Mouse (Mus musculus): ENCODE results near the gene Zfp341.

Zfp341 gene

GRCm38 (mm10) chr2:154613118-154614115 lies at the start of gene Zfp341, which contains the start of gene 4930519P11Rik:
TSS of gene Zfp341 (plus strand) at chr2:154613297.
TSS of gene 4930519P11Rik (minus strand) at chr2:154613437.
- DNase-seq (ENCODE audit: low read depth): peak; percentile 95

DNA sequence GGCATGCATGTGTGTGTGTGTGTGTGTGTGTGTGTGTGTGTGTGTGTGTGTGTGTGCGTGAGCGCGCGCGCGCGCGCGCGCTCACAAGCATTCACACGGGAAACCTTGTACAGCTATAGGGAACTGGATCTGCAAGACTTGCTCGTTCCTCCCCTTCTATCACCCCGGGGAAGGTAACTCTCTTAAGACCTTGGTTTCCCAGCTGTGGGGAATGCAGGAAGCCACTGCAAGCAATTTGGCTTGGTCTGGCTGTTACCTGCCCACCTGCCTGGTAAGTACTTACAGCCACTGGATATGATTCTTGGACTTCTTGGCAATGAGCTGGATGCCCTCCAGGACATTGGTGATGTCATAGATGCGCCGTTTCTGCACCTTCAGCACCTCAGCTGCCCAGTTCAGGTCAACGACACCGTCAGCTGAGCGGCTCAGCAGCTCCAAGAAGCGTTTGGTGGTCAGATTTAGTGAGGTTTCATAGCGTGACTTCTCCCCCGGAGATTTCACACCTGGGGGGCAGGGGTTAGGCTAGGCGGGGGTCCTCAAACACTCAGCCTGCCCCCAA lies 49.4 kb upstream of the Zfp341 start:
- no peak for DNase-seq (ENCODE audit: low read depth)

DNA sequence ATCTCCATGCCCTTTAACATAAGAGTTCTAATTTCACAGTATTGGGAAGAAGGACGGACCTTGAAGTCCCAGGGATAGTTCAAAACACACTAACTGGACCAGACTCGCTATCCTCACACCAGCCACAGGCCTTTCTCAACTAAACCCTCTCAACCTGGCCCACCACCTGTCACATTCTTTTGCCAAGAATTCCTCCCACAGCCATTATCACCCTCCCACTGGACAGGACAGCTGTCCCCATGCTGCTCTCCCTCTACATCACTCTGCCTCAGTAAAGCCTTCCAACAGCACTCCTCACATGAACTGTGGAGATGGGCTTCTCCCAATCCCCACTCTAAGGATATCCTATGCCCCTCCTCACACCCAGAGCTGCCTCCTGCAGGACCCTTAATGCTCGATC lies 47.5 kb upstream of the Zfp341 start:
- DNase-seq (ENCODE audit: low read depth): no peak

DNA sequence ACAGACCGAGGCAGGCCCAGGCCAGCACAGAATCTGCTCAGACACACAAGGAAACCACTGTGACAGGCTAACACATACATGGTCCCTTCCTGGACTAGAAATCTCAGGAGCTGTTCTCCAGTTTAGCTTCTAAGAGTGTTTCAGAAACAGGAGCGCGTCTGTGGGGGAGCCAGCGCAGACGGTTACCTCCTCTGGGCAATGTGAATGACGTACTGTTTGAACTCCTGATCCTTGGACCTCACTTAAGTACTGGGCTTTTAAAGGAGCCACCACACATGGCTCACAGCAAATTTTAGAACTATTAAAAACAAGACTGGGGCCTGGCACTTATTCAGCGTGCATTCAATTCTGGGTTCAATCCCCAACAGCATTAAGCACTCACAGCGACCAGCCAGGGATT lies 46.5 kb upstream of the Zfp341 start:
- no peak for DNase-seq (ENCODE audit: low read depth)

GRCm38 (mm10) chr2:154567766-154568165 lies 45.3 kb upstream of the Zfp341 start:
- no peak for DNase-seq (ENCODE audit: low read depth)

DNA sequence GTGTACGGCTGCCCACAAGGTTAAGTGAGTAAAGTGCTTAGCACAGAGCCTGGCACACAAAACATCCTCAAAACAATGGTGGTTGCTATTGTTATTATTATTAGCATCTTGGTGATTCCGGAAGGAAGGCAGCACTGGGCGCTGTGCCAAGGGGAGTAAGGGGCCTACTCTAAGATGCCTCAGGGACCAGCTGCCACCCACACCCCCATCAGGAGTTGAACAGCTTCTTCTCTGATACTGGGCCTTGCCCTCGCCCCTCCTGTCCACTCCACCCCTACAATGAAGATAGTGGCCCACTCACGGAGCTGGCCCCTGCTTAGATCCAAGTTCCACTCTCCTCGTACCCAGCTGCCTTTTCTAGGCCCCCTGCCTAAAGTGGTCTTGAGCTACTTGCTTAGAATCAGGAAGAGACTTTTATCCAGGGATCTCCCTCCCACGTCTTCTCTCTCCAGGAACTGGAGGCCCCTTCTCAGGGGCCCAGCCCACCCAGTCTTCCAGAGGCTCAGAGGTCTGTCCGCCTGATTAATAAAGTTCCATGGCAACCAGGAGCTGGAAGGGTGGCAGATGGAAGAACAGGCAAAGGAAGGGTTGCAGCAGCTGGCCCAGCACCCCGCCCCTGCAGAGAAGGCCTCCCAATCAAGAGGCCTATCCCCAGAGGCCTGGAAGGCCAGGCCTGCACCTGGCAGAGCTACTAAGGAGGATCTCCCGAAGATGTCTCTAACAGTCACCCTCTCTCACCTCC lies 44.6 kb upstream of the Zfp341 start:
- peak; percentile 60 for DNase-seq (ENCODE audit: low read depth)

- peak; percentile 87 for DNase-seq (ENCODE audit: low read depth)
Observed at GRCm38 (mm10) chr2:154569071-154569748, 43.9 kb upstream of the Zfp341 start.

DNA sequence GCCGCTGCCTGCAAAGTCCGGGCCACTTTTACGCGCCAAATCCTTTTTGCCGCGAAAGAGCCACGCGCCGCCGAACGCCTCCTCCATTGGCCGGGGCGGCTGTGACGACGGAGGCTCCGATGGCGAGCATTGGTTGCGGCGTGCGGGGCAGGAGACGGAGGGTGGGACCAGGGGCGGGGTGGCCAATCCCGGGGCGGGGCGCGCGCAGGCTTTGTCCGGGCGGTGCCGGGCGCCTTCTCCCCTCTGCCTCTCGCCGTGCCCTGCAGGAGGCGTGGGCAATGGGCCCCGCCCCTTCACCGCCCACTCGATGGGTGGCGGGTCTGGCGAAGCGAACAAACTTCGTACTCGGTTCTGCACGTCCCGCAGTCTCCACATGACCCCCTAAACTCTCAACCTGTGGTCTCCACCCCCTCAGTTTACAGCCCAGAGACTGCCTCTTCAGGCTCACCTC lies 43.2 kb upstream of the Zfp341 start, which contains the start of gene E2f1:
Gene E2f1 (minus strand): TSS at position 57 of the 451 bp plus-strand sequence.
- peak; percentile 98 for DNase-seq (ENCODE audit: low read depth)

GRCm38 (mm10) chr2:154570666-154571065 lies 42.4 kb upstream of the Zfp341 start:
- no peak for DNase-seq (ENCODE audit: low read depth)

- peak; percentile 48 for DNase-seq (ENCODE audit: low read depth)
Observed at GRCm38 (mm10) chr2:154571266-154571665, 41.8 kb upstream of the Zfp341 start.

DNA sequence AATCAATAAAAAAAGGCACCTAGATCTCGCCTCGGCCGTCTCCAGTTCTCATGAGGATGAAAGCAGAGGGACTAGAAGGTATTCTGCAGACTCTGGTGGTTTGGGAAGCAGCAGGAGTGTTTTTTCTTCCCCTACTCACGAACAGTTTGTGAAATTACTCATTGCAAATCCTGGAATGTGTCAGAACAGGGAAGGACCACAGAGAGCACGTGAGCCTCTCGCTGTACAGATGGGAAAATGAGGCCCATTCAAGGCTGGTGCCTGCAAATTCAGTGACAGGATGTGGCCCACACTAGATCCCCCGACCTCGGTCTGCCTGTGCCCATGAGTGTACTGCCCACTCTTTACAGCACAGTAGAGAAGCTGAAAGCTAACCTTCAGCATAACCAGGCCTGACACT lies 41.1 kb upstream of the Zfp341 start:
- peak; percentile 67 for DNase-seq (ENCODE audit: low read depth)

- no peak for DNase-seq (ENCODE audit: low read depth)
Observed at GRCm38 (mm10) chr2:154572996-154573395, 40.1 kb upstream of the Zfp341 start.

DNA sequence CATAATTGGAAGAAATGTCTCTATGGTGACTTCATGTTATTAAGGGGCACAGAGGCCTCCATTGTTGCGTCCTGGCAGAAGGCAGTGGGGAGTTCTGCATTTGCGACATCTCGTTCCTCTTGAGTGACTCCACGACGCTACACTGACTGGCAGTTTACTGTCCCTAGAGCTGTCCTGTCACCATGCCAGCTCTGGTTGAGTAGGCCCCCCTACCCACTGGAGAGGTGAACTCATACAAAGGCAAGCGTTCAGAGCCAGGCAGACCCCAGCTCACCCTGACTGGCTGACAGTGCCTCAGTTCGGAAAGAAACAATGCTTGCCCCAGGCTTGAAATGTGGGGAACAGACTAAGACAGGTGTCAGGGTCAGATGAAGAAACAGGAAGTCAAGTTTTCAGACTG lies 38.8 kb upstream of the Zfp341 start:
- DNase-seq (ENCODE audit: low read depth): no peak

DNA sequence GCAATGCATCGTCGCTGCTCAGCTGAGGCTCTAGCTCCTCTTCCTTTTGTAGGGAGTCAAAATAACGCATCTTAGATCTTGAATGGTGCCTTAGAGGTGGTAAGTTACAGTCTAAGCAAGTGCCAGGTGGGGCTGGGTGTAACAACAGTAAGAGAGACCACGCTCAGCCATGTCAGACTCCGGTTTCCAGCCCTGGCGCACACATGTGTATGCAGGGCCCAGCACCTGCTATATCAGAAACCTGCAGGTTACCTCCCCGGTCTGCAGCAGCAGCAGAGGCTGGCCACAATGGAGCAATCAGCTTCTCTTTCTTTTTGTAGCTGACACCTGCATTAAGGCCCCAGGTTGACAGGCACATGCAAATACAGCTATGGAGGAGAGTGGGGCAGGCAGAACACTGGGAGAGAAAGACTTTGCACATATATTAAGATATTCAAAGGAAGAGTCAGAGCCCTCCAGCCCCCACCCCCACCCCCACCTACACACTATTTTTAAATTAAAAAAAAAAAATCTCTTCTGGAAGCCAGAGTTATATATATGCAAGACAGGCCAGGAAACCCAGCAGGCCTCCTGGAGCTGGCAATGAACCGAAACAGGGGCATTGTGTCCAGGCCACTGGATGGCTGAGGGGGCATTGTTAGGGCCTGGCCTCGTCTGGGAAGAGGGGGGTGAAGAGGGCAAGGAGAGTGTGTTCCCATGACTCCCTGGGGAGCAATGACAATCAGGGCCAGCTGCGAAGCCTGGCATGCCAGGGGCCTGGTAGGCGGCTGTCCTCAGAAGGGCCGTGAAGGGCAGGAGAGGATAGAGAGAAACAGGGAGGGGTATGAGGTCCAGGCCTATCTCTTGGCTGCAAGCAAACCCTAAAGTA lies 36.0 kb upstream of the Zfp341 start:
- no peak for DNase-seq (ENCODE audit: low read depth)

GRCm38 (mm10) chr2:154577744-154578067 lies 35.4 kb upstream of the Zfp341 start:
- no peak for DNase-seq (ENCODE audit: low read depth)

DNA sequence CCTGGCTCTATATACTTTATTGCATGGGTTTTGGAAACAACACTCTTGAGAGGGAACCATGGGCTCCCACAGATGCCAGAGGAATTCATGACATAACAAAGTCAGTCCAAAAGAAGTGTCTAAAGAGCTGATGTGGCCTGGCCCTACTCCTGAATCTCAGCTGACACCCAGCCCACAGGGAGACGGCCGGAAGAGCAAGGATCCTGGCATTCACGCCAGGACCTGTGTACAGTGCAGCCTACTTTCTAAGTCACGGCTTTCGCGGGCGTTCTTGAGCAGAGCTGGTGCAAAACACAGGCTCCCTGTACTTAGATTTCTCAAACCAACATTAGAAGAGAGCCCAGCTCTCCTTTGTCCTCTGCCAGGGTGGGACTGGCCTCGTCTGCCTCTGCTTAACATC lies 32.5 kb upstream of the Zfp341 start:
- peak; percentile 43 for DNase-seq (ENCODE audit: low read depth)

GRCm38 (mm10) chr2:154581421-154581820 lies 31.7 kb upstream of the Zfp341 start:
- no peak for DNase-seq (ENCODE audit: low read depth)

- peak; percentile 74 for DNase-seq (ENCODE audit: low read depth)
Observed at GRCm38 (mm10) chr2:154583906-154584872, 28.9 kb upstream of the Zfp341 start.

DNA sequence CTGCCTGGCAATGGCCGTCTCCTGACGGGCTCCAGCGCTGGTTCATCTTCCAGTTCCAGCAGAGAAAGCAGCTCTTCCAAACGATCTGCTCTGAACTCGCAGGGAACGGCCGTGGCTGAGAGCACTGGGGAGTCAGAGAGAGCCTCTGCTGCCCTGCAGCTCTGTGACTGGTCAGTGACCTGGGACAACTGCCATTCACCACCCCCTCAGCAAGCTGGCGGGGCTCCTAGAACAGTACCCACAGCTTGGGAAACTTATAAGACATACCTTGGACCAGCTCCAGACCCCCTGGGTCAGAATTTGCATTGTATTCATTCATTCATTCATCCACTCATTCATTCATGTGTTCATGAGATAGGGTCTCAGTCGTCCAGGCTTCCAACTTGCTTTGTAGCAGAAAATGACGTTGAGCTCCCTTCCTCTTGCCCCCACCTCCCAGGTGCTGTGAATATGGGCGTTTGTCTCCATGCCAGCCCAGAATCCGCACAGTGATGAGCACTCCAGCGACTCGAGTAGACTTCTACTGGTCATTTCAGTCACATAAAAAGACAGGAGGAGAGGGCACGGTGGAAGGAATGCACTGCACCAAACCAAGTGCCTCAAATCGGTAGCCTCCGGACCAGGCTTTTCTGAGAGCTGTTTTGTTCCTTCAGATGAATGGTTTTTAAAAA lies 28.0 kb upstream of the Zfp341 start:
- peak; percentile 66 for DNase-seq (ENCODE audit: low read depth)

Data from NIH3T3 (cell line).